Mouse (Mus musculus): Measurements from ENCODE around the gene Ttc23l. TPM values are rescaled to one million over a fixed set of nuclear protein-coding genes. Genes with fewer than 3 reads are reported as not detected.

The Ttc23l gene
- polyA plus RNA-seq, 1 experiment from 2014 or later: not detected

- whole genome bisulfite sequencing: 86% methylated on average over 10 of the region's 10 CpGs
- Histone ChIP-seq H3K36me3 (ENCODE audit: control insufficient read depth, insufficient read depth, low read length) (peaks cover 15% of the 10 kb centered on the region; the same call in 1 of the 2 replicates), H3K4me1 (replicated peaks; ENCODE audit: control insufficient read depth, insufficient read depth, low read length) (no peaks in the 10 kb centered on the region), H3K4me3 (ENCODE audit: low read depth, low read length) (no peak overlapping the region), H3K9me3 (ENCODE audit: control insufficient read depth, low read length) (no peaks in the 10 kb centered on the region), H3K4me2 (ENCODE audit: low read length) (no peak overlapping the region), H3K9ac (ENCODE audit: low read length) (no peak overlapping the region), H3K27me3 (replicated peaks; ENCODE audit: control insufficient read depth, insufficient read depth, low read length) (no peaks in the 10 kb centered on the region), H3K27ac (ENCODE audit: low read depth) (no peak overlapping the region)
- DNase-seq (ENCODE audit: low spot score): no peak
- no peak for ATAC-seq (replicated peaks; ENCODE audit: low FRiP score, low TSS enrichment, low read depth)
These were observed 26.1 kb upstream of the Ttc23l start for GRCm38 (mm10) chr15:10584359-10585187.

- H3K27ac ChIP-seq (ENCODE audit: low read depth): no peak overlapping the region
- no peak overlapping the region for H3K9ac ChIP-seq (ENCODE audit: low read length)
- H3K4me2 ChIP-seq (ENCODE audit: low read length): no peak overlapping the region
- peak; percentile 76; the same call in 1 of the 2 replicates for ATAC-seq (replicated peaks; ENCODE audit: low FRiP score, low TSS enrichment, low read depth)
- no peaks in the 10 kb centered on the region for H3K4me1 ChIP-seq (replicated peaks; ENCODE audit: control insufficient read depth, insufficient read depth, low read length)
- no peak overlapping the region for H3K4me3 ChIP-seq (ENCODE audit: low read depth, low read length)
- no peaks in the 10 kb centered on the region for H3K27me3 ChIP-seq (replicated peaks; ENCODE audit: control insufficient read depth, insufficient read depth, low read length)
- no peaks in the 10 kb centered on the region for H3K9me3 ChIP-seq (ENCODE audit: control insufficient read depth, low read length)
- peaks cover 11% of the 10 kb centered on the region for H3K36me3 ChIP-seq (ENCODE audit: control insufficient read depth, insufficient read depth, low read length)
- 40% methylated on average over 8 of the region's 8 CpGs for WGBS
- DNase-seq (ENCODE audit: low spot score): peak; percentile 67
These were observed 24.9 kb upstream of the Ttc23l start for GRCm38 (mm10) chr15:10583408-10583807.

GRCm38 (mm10) chr15:10579159-10579558, 20.7 kb upstream of the Ttc23l start:
- no peaks in the 10 kb centered on the region for H3K4me1 ChIP-seq (replicated peaks; ENCODE audit: control insufficient read depth, insufficient read depth, low read length)
- no peaks in the 10 kb centered on the region for H3K27me3 ChIP-seq (replicated peaks; ENCODE audit: control insufficient read depth, insufficient read depth, low read length)
- no peak overlapping the region for H3K27ac ChIP-seq (ENCODE audit: low read depth)
- no peak overlapping the region for H3K4me2 ChIP-seq (ENCODE audit: low read length)
- peaks cover 37% of the 10 kb centered on the region for H3K36me3 ChIP-seq (ENCODE audit: control insufficient read depth, insufficient read depth, low read length)
- ATAC-seq (replicated peaks; ENCODE audit: low FRiP score, low TSS enrichment, low read depth): no peak
- no peak for DNase-seq (ENCODE audit: low spot score)
- 90% methylated on average over 3 of the region's 3 CpGs for WGBS
- H3K4me3 ChIP-seq (ENCODE audit: low read depth, low read length): no peak overlapping the region
- no peaks in the 10 kb centered on the region for H3K9me3 ChIP-seq (ENCODE audit: control insufficient read depth, low read length)
- no peak overlapping the region for H3K9ac ChIP-seq (ENCODE audit: low read length)

GRCm38 (mm10) chr15:10566486-10566885, 8.0 kb upstream of the Ttc23l start:
- Histone ChIP-seq H3K4me2 (ENCODE audit: low read length) (no peak overlapping the region), H3K9ac (ENCODE audit: low read length) (no peak overlapping the region), H3K27me3 (replicated peaks; ENCODE audit: control insufficient read depth, insufficient read depth, low read length) (no peaks in the 10 kb centered on the region), H3K36me3 (ENCODE audit: control insufficient read depth, insufficient read depth, low read length) (peaks cover 36% of the 10 kb centered on the region), H3K4me1 (replicated peaks; ENCODE audit: control insufficient read depth, insufficient read depth, low read length) (no peaks in the 10 kb centered on the region), H3K9me3 (ENCODE audit: control insufficient read depth, low read length) (no peaks in the 10 kb centered on the region), H3K4me3 (ENCODE audit: low read depth, low read length) (no peak overlapping the region), H3K27ac (ENCODE audit: low read depth) (no peak overlapping the region)
- ATAC-seq (replicated peaks; ENCODE audit: low FRiP score, low TSS enrichment, low read depth) (no peak), DNase-seq (ENCODE audit: low spot score) (no peak)
- 74% methylated on average over 7 of the region's 7 CpGs for WGBS

- ATAC-seq (replicated peaks; ENCODE audit: low FRiP score, low TSS enrichment, low read depth) (no peak), DNase-seq (ENCODE audit: low spot score) (no peak)
- Histone ChIP-seq H3K4me3 (ENCODE audit: low read depth, low read length) (no peak overlapping the region), H3K27ac (ENCODE audit: low read depth) (no peak overlapping the region), H3K4me1 (replicated peaks; ENCODE audit: control insufficient read depth, insufficient read depth, low read length) (no peaks in the 10 kb centered on the region), H3K4me2 (ENCODE audit: low read length) (no peak overlapping the region), H3K9me3 (ENCODE audit: control insufficient read depth, low read length) (no peaks in the 10 kb centered on the region), H3K36me3 (ENCODE audit: control insufficient read depth, insufficient read depth, low read length) (peaks cover 15% of the 10 kb centered on the region; the same call in 1 of the 2 replicates), H3K9ac (ENCODE audit: low read length) (no peak overlapping the region), H3K27me3 (replicated peaks; ENCODE audit: control insufficient read depth, insufficient read depth, low read length) (no peaks in the 10 kb centered on the region)
- 35% methylated on average over 1 of the region's 1 CpGs for WGBS
These were observed 5.7 kb upstream of the Ttc23l start for GRCm38 (mm10) chr15:10564201-10564600.

- DNase-seq (ENCODE audit: low spot score) (no peak), ATAC-seq (replicated peaks; ENCODE audit: low FRiP score, low TSS enrichment, low read depth) (no peak)
- Histone ChIP-seq H3K36me3 (ENCODE audit: control insufficient read depth, insufficient read depth, low read length) (peaks cover 2% of the 10 kb centered on the region; the same call in 1 of the 2 replicates), H3K4me2 (ENCODE audit: low read length) (no peak overlapping the region), H3K27me3 (replicated peaks; ENCODE audit: control insufficient read depth, insufficient read depth, low read length) (no peaks in the 10 kb centered on the region), H3K27ac (ENCODE audit: low read depth) (no peak overlapping the region), H3K4me1 (replicated peaks; ENCODE audit: control insufficient read depth, insufficient read depth, low read length) (no peaks in the 10 kb centered on the region), H3K9ac (ENCODE audit: low read length) (no peak overlapping the region), H3K9me3 (ENCODE audit: control insufficient read depth, low read length) (no peaks in the 10 kb centered on the region), H3K4me3 (ENCODE audit: low read depth, low read length) (no peak overlapping the region)
These were observed 3.8 kb upstream of the Ttc23l start for GRCm38 (mm10) chr15:10562281-10562680.

- H3K36me3 ChIP-seq (ENCODE audit: control insufficient read depth, insufficient read depth, low read length): no peaks in the 10 kb centered on the region
- 97% methylated on average over 7 of the region's 7 CpGs for WGBS
These were observed 1.5 kb upstream of the Ttc23l start for GRCm38 (mm10) chr15:10560005-10560404.

GRCm38 (mm10) chr15:10554336-10554735, 4.1 kb downstream of the Ttc23l start:
- DNase-seq (ENCODE audit: low spot score) (no peak), ATAC-seq (replicated peaks; ENCODE audit: low FRiP score, low TSS enrichment, low read depth) (no peak)
- Histone ChIP-seq H3K27me3 (replicated peaks; ENCODE audit: control insufficient read depth, insufficient read depth, low read length) (no peaks in the 10 kb centered on the region), H3K27ac (ENCODE audit: low read depth) (no peak overlapping the region), H3K4me3 (ENCODE audit: low read depth, low read length) (no peak overlapping the region), H3K4me2 (ENCODE audit: low read length) (no peak overlapping the region), H3K36me3 (ENCODE audit: control insufficient read depth, insufficient read depth, low read length) (no peaks in the 10 kb centered on the region), H3K4me1 (replicated peaks; ENCODE audit: control insufficient read depth, insufficient read depth, low read length) (no peaks in the 10 kb centered on the region), H3K9me3 (ENCODE audit: control insufficient read depth, low read length) (no peaks in the 10 kb centered on the region), H3K9ac (ENCODE audit: low read length) (no peak overlapping the region)

More at GRCm38 (mm10) chr15:10560005-10560404, 1.5 kb upstream of the Ttc23l start:
- Histone ChIP-seq H3K4me2 (ENCODE audit: low read length) (no peak overlapping the region), H3K27me3 (replicated peaks; ENCODE audit: control insufficient read depth, insufficient read depth, low read length) (no peaks in the 10 kb centered on the region), H3K9ac (ENCODE audit: low read length) (no peak overlapping the region), H3K9me3 (ENCODE audit: control insufficient read depth, low read length) (no peaks in the 10 kb centered on the region), H3K27ac (ENCODE audit: low read depth) (no peak overlapping the region), H3K4me3 (ENCODE audit: low read depth, low read length) (no peak overlapping the region), H3K4me1 (replicated peaks; ENCODE audit: control insufficient read depth, insufficient read depth, low read length) (no peaks in the 10 kb centered on the region)
- DNase-seq (ENCODE audit: low spot score) (no peak), ATAC-seq (replicated peaks; ENCODE audit: low FRiP score, low TSS enrichment, low read depth) (no peak)

Data from intestine, embryonic 14.5 days (tissue).